Comparison of ENCODE assay signal across 25 mouse cellular contexts in the genomic region with DNA sequence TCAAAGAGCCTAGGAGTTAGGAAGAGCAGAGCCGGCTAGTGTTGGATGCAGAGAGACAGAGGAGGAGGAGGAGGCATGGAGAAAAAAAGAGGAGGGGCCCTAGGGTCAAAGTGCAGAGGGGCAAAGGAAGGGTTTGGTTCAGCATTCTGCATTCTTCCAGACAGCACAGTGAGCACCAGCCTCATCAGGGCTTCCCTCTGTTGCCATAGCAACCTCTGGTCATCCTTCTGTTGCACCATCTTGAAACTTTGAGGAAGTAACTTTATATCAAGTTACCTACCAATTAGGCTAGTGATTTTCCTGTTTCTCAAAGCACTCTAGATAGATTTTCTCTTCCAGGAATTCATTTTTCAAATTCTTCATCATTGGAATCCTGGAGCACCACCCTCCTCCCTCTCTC. TPM values are rescaled to one million over a fixed set of nuclear protein-coding genes. Genes with fewer than 3 reads are reported as not detected.
DNase-seq lines count a peak whose midpoint lies in the region; TF ChIP-seq lines count a peak whose summit lies in the region.
"Had no signal": no experiment of that assay in that cellular context is flagged by ENCODE, and none has a peak within 500 bp of the region (broad histone marks: within the 10 kb centered on the region; RNA-seq: fewer than 3 reads in every experiment).

No protein-coding gene starts in this region.

- intact Hi-C loops in heart, adult 2 months (cut with DNase I) = no loop called here

- no peak overlapping the region for H3K9ac ChIP-seq in heart, adult 2 months (ENCODE audit: low read depth, low read length)
- H3K9ac ChIP-seq: embryonic facial prominence, embryonic 12.5 days; forebrain, postnatal 0 days; hindbrain, embryonic 14.5 days; limb, embryonic 15.5 days; liver, embryonic 14.5 days; lung, embryonic 14.5 days had no signal

- H3K9me3 ChIP-seq in limb, embryonic 10.5 days (replicated peaks) = no peaks in the 10 kb centered on the region
- H3K9me3 ChIP-seq: limb, embryonic 15.5 days had no signal

- no peak for TF ChIP-seq POLR2A in heart, adult 2 months (IDR thresholded peaks at IDR 0.05; ENCODE audit: insufficient read depth, low read depth, low read length)

- 67% methylated on average over 1 of the region's 1 CpGs for WGBS in heart, adult 2 months
- 73% methylated on average over 1 of the region's 1 CpGs for WGBS in limb, embryonic 10.5 days

- DNase-seq in heart, adult 11 months = peak; percentile 43
- DNase-seq in heart, adult 2 months = no peak
- peak; percentile 63 for DNase-seq in 416B (ENCODE audit: low read depth)
- DNase-seq in R1 (ENCODE audit: low read depth, low spot score) = peak; percentile 59
- DNase-seq in limb, embryonic 10.5 days (ENCODE audit: low spot score) = no peak
- DNase-seq in cerebellum, adult 11-12 months = no peak
- no peak for DNase-seq in adrenal gland, adult 2 months
- no peak for DNase-seq in kidney, adult 11 months
- DNase-seq: adrenal gland, postnatal 36 days; cerebellum, adult 11 months; cerebellum, postnatal 14 days; forebrain, postnatal 0 days; gastrocnemius, postnatal 14 days; kidney, adult 8-10 months; kidney, postnatal 25 days; layer of hippocampus, postnatal 36 days; lung, embryonic 14.5 days; lung, postnatal 36 days; thymus, postnatal 25 days had no signal

- no peak overlapping the region for H3K4me3 ChIP-seq in heart, adult 2 months
- no peak overlapping the region for H3K4me3 ChIP-seq in limb, embryonic 10.5 days
- H3K4me3 ChIP-seq: embryonic facial prominence, embryonic 12.5 days; layer of hippocampus, adult 2 months; limb, embryonic 15.5 days had no signal

- no peaks in the 10 kb centered on the region for H3K79me2 ChIP-seq in heart, adult 2 months (replicated peaks; ENCODE audit: control insufficient read depth, insufficient read depth, low read length)

- H3K27me3 ChIP-seq in heart, adult 2 months (ENCODE audit: control insufficient read depth, insufficient read depth, low read length) = no peaks in the 10 kb centered on the region
- no peaks in the 10 kb centered on the region for H3K27me3 ChIP-seq in limb, embryonic 10.5 days (ENCODE audit: low read depth, poor library complexity, severe bottlenecking)
- H3K27me3 ChIP-seq: embryonic facial prominence, embryonic 12.5 days; limb, embryonic 15.5 days had no signal

- TF ChIP-seq EP300 in heart, adult 2 months (IDR thresholded peaks at IDR 0.05; ENCODE audit: insufficient read depth, low read depth, low read length) = no peak

- TF ChIP-seq CTCF in heart, adult 2 months (IDR thresholded peaks at IDR 0.05) = no peak

- H3K4me1 ChIP-seq in heart, adult 2 months (ENCODE audit: control insufficient read depth, insufficient read depth, low read length) = no peaks in the 10 kb centered on the region
- peaks cover 16% of the 10 kb centered on the region for H3K4me1 ChIP-seq in limb, embryonic 10.5 days
- H3K4me1 ChIP-seq: embryonic facial prominence, embryonic 12.5 days had no signal

- H3K27ac ChIP-seq in heart, adult 2 months = no peak overlapping the region
- peak overlapping the region; percentile 61; the same call in 1 of the 2 replicates for H3K27ac ChIP-seq in limb, embryonic 10.5 days
- H3K27ac ChIP-seq: embryonic facial prominence, embryonic 12.5 days; hindbrain, embryonic 14.5 days; layer of hippocampus, adult 2 months; limb, embryonic 15.5 days; liver, embryonic 14.5 days had no signal

- no peaks in the 10 kb centered on the region for H3K36me3 ChIP-seq in heart, adult 2 months (ENCODE audit: control insufficient read depth, insufficient read depth, low read length)
- no peaks in the 10 kb centered on the region for H3K36me3 ChIP-seq in limb, embryonic 10.5 days
- H3K36me3 ChIP-seq: embryonic facial prominence, embryonic 12.5 days; limb, embryonic 15.5 days had no signal

RNA-seq across cellular contexts. Expression of gene Ltbp1, which starts 18.3 kb away (rescaled TPM):
- 10 to 100 TPM; 39.9 to 40.4 TPM for total RNA-seq in heart, adult 2 months (2021)
- 17.2 and 27.9 TPM in 2 replicates for polyA plus RNA-seq in heart, adult 2 months (2012; rRNA removed)
- 7.1 and 16.4 TPM in 2 replicates for polyA plus RNA-seq in limb, embryonic 10.5 days (2016; fragmentation: Nextera tagmentation; extraction: Ambion mirVana)
- 10 to 100 TPM; 12.7 to 15.1 TPM for total RNA-seq in adrenal gland, adult 2 months (2021)
- 13.0 and 13.4 TPM in 2 replicates for polyA plus RNA-seq in adrenal gland, adult 2 months (2012; rRNA removed)
- polyA plus RNA-seq: inflammation-experienced regulatory T-cells, adult 6 months had no signal

Comparison
In these comparisons a context has a peak if more than half of its experiments do, and no peak if none do; other contexts are left out.
1. DNase-seq: peak in heart, adult 11 months (single experiment), 416B (single experiment) and R1 (single experiment); none in heart, adult 2 months (0 of 2), limb, embryonic 10.5 days (single experiment), cerebellum, adult 11-12 months (single experiment), adrenal gland, adult 2 months (single experiment) and kidney, adult 11 months (single experiment).